Mouse (Mus musculus) heart, adult 10 weeks (tissue): ENCODE measurements around the gene Mea1. TPM values are rescaled to one million over a fixed set of nuclear protein-coding genes. Genes with fewer than 3 reads are reported as not detected.

Source experiments
- polyA plus RNA-seq: library from polyadenylated mRNA; stranded (reverse); fragments of 350-450 nt; fragmentation: Illumina TruSeq; extraction: RNeasy Lipid Tissue Mini Kit (QIAGEN cat#74804); gene quantifications from one replicate; pipeline ENCODE4 v1.2.3, GENCODE M21; 2014; ENCODE audit warnings: low read depth, low replicate concordance

The Mea1 gene
- polyA plus RNA-seq = 53.7 TPM

GRCm38 (mm10) chr17:46678416-46678815 is at the start of gene Mea1:
Gene Mea1 (plus strand): TSS chr17:46678793.

DNA sequence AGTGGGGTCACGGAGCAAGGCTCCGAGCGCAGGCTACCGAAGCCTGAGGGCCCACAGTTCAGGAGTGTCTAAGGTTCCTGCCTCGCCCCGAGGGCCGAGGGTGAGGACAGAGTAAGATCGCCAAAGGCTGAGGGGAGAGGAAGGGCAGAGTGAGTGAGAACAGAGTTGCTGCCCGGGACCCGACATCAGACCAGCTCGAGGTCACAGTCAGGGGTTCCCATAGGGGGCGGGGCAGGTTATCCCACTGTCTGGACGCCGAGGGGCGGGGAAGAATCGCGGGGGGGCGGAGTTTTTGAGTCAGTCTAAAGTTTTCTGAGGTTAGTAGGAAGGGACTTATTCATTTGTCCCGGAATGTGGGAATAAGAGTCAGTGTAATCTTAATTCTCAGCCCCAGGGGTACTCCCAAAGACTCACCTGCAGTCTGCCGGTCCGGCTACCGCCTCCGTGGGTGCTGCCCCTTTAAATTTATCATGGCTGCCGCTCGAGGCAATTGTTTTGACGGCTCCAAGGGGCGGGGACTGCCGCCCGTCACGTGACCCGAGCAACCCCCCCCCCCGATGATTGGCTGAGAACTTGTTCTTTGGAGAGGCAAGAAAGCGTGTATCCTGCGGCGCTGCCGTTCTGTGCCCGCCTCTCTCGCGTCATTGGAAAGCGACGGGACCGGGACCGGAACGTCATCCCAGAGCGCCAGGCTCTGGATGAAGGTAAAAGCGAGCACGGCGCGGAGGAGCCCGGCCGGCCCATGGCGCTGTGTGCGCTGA is 32.9 kb upstream of the Mea1 start, which contains the start of the genes Klc4 and Mrpl2:
Klc4 (minus strand) TSS at position 462 of the 761 bp plus-strand sequence.
Mrpl2 (plus strand) TSS at position 669 of the 761 bp plus-strand sequence.

GRCm38 (mm10) chr17:46650232-46651031 is 28.2 kb upstream of the Mea1 start, which contains the start of gene Cul7:
Gene Cul7 (plus strand): TSS chr17:46650337.

GRCm38 (mm10) chr17:46673850-46674529 is 4.6 kb upstream of the Mea1 start, which contains the start of gene Rrp36:
Gene Rrp36 (minus strand): TSS chr17:46674352.

DNA sequence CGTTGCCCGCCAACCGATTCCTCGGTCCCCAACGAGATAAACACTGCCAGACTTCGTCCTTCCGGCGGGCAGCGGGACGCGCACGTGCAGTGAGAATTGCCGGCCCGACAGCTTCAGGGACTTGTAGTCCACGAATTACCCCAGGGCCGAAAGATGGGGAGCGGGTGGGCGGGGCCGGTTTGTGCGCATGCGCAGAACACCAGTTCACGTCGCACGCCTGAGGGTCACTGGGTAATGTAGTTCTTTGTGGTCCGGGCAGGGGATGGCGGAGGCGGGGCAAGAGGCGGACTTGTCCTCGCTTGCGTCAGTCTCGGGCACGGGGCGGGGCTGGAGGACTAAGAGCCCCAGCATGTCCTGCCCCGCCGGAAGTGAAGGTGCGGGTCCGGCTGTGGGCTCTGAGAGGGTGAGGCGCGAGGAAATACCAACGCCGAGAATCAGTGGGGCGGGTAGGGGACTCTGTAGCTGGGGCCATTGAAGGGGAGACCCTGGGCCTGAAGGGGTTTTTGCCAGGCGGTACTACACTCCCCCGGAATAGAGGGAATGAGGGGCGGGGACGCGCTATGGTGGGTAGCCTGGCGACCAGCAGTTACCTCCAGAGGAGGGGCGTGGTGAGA is 2.3 kb downstream of the Mea1 start, which contains the start of gene Klhdc3:
Klhdc3 (minus strand) TSS at position 155 of the 614 bp plus-strand sequence.

GRCm38 (mm10) chr17:46704887-46705835 is 26.6 kb downstream of the Mea1 start, which contains the start of gene Ppp2r5d:
Gene Ppp2r5d (minus strand): TSS chr17:46705111.

GRCm38 (mm10) chr17:46710959-46711597 is 32.5 kb downstream of the Mea1 start, which contains the start of gene Pex6:
Gene Pex6 (plus strand): TSS chr17:46711463.

DNA sequence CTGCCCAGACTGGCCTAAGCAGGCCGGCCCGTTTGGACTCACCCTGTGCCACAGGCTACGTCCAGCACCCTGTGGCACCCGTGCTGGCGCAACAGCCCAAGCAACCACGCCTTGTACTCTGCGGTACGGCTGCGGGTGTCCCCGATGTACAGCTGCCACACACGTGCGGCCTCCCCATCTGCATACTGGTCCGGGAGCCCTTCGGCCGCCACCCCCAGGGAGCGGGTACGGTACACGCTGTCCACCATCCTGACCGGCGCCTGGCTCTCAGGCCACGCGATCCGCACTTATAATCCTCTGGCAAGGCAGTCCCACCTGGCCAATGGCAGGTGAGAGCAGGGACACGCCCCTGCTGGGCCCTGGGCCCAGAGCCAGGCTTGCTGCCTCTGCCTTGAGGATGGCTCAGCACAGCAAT is 50.3 kb downstream of the Mea1 start, which contains the start of gene Gnmt:
Gnmt (minus strand) TSS at position 265 of the 415 bp plus-strand sequence.

Other genes with a start within 250 kb of the Mea1 start
- 2.5 TPM for gene Crip3, start 249.9 kb upstream of the Mea1 start, polyA plus RNA-seq
- not detected for gene Slc22a7, start 240.3 kb upstream of the Mea1 start, polyA plus RNA-seq
- 0.10 TPM for gene Ttbk1, start 191.1 kb upstream of the Mea1 start, polyA plus RNA-seq
- 1.6 TPM for gene Dnph1, start 182.1 kb upstream of the Mea1 start, polyA plus RNA-seq
- 16.2 TPM for gene Cul9, start 132.4 kb upstream of the Mea1 start, polyA plus RNA-seq
- gene Srf, start 122.6 kb upstream of the Mea1 start, polyA plus RNA-seq = 101 TPM
- gene Ptk7, start 49.3 kb upstream of the Mea1 start, polyA plus RNA-seq = 2.3 TPM
- gene Klc4, start 32.8 kb upstream of the Mea1 start, polyA plus RNA-seq = 23.4 TPM
- 123 TPM for gene Mrpl2, start 32.6 kb upstream of the Mea1 start, polyA plus RNA-seq
- gene Cul7, start 28.5 kb upstream of the Mea1 start, polyA plus RNA-seq = 18.5 TPM
- 19.7 TPM for gene Rrp36, start 4.4 kb upstream of the Mea1 start, polyA plus RNA-seq
- gene Klhdc3, start 2.1 kb downstream of the Mea1 start, polyA plus RNA-seq = 59.2 TPM
- gene Ppp2r5d, start 26.3 kb downstream of the Mea1 start, polyA plus RNA-seq = 34.8 TPM
- gene Pex6, start 32.7 kb downstream of the Mea1 start, polyA plus RNA-seq = 33.9 TPM
- gene Gnmt, start 50.4 kb downstream of the Mea1 start, polyA plus RNA-seq = 6.3 TPM
- gene Cnpy3, start 73.4 kb downstream of the Mea1 start, polyA plus RNA-seq = 23.0 TPM
- not detected for gene Ptcra, start 84.9 kb downstream of the Mea1 start, polyA plus RNA-seq
- 32.7 TPM for gene 2310039H08Rik, start 93.8 kb downstream of the Mea1 start, polyA plus RNA-seq
- 54.9 TPM for gene Rpl7l1, start 103.9 kb downstream of the Mea1 start, polyA plus RNA-seq
- gene Bicral, start 179.7 kb downstream of the Mea1 start, polyA plus RNA-seq = 10.0 TPM
- 17.7 TPM for gene Tbcc, start 211.9 kb downstream of the Mea1 start, polyA plus RNA-seq
- gene Prph2, start 231.7 kb downstream of the Mea1 start, polyA plus RNA-seq = not detected